ENCODE assay signal across 12 mouse cellular contexts in genomic region chr10:99131298-99131697, GRCm38 (mm10). TPM values are rescaled to one million over a fixed set of nuclear protein-coding genes. Genes with fewer than 3 reads are reported as not detected.
DNase-seq lines count a peak whose midpoint lies in the region; ATAC-seq lines count a peak whose summit lies in the region.
"Had no signal": no experiment of that assay in that cellular context is flagged by ENCODE, and none has a peak within 500 bp of the region (broad histone marks: within the 10 kb centered on the region; RNA-seq: fewer than 3 reads in every experiment).

No protein-coding gene starts in this region.

- no peaks in the 10 kb centered on the region for H3K9me3 ChIP-seq in kidney, embryonic 15.5 days (replicated peaks)
- H3K9me3 ChIP-seq in midbrain, embryonic 14.5 days (ENCODE audit: control insufficient read depth, low read length) = no peaks in the 10 kb centered on the region
- H3K9me3 ChIP-seq: limb, embryonic 15.5 days had no signal

- H3K36me3 ChIP-seq in kidney, embryonic 15.5 days = peaks cover 28% of the 10 kb centered on the region
- H3K36me3 ChIP-seq in midbrain, embryonic 14.5 days (ENCODE audit: control insufficient read depth, insufficient read depth, low read length) = peaks cover 12% of the 10 kb centered on the region

- H3K4me3 ChIP-seq in kidney, embryonic 15.5 days (replicated peaks) = no peak overlapping the region
- H3K4me3 ChIP-seq in midbrain, embryonic 14.5 days (replicated peaks; ENCODE audit: low read depth, low read length) = no peak overlapping the region
- H3K4me3 ChIP-seq: limb, embryonic 15.5 days had no signal

- ATAC-seq in kidney, embryonic 15.5 days (replicated peaks; ENCODE audit: low FRiP score) = 0 out of 2 replicates have a peak, but pooled peaks have one; percentile 13
- ATAC-seq in midbrain, embryonic 14.5 days (ENCODE audit: low FRiP score, low TSS enrichment) = no peak
- ATAC-seq: activated CD4-positive, CD25-positive, alpha-beta regulatory T cell, adult 4 months; inflammation-experienced regulatory T-cells, adult 6 months had no signal

- H3K27me3 ChIP-seq in kidney, embryonic 15.5 days = no peaks in the 10 kb centered on the region
- H3K27me3 ChIP-seq in midbrain, embryonic 14.5 days (ENCODE audit: control insufficient read depth, insufficient read depth, low read length) = no peaks in the 10 kb centered on the region
- H3K27me3 ChIP-seq: limb, embryonic 15.5 days had no signal

- no peak for DNase-seq in kidney, postnatal 14 days
- peak; percentile 40 for DNase-seq in thymus, postnatal 14 days
- DNase-seq in thymus, postnatal 0 days (ENCODE audit: low spot score) = no peak
- DNase-seq in midbrain, embryonic 14.5 days = peak; percentile 6
- no peak for DNase-seq in embryo, embryonic 11 days
- no peak for DNase-seq in urinary bladder, adult 2 months (ENCODE audit: low spot score)
- DNase-seq: cerebellum, adult 18-20 months had no signal

- no peak overlapping the region for H3K9ac ChIP-seq in kidney, embryonic 15.5 days
- H3K9ac ChIP-seq in midbrain, embryonic 14.5 days (replicated peaks; ENCODE audit: low read length) = no peak overlapping the region
- H3K9ac ChIP-seq: limb, embryonic 15.5 days had no signal

- no peak overlapping the region for H3K27ac ChIP-seq in kidney, embryonic 15.5 days
- no peak overlapping the region for H3K27ac ChIP-seq in midbrain, embryonic 14.5 days (replicated peaks; ENCODE audit: low read depth, low read length)
- H3K27ac ChIP-seq: limb, embryonic 15.5 days had no signal

- H3K4me1 ChIP-seq in kidney, embryonic 15.5 days = peaks cover 21% of the 10 kb centered on the region
- no peaks in the 10 kb centered on the region for H3K4me1 ChIP-seq in midbrain, embryonic 14.5 days (ENCODE audit: control insufficient read depth, insufficient read depth, low read length)

- 55% methylated on average over 5 of the region's 5 CpGs for WGBS in kidney, embryonic 15.5 days
- 36% methylated on average over 5 of the region's 5 CpGs for WGBS in midbrain, embryonic 14.5 days

- H3K4me2 ChIP-seq in kidney, embryonic 15.5 days = no peak overlapping the region
- no peak overlapping the region for H3K4me2 ChIP-seq in midbrain, embryonic 14.5 days (ENCODE audit: low read length)
- H3K4me2 ChIP-seq: limb, embryonic 15.5 days had no signal

RNA-seq across cellular contexts. Expression of gene Phxr2, which starts 5.2 kb away (rescaled TPM):
- not detected in 2 replicates for polyA plus RNA-seq in kidney, embryonic 15.5 days (2015; fragmentation: Nextera tagmentation; extraction: Ambion mirVana)
- polyA plus RNA-seq in thymus, postnatal 0 days (2015; fragmentation: Nextera tagmentation; extraction: Ambion mirVana) = 0.43 and 0.50 TPM in 2 replicates
- 0.30 TPM in 1 of 2 replicates, not detected in the other for polyA plus RNA-seq in midbrain, embryonic 14.5 days (2014; fragmentation: Nextera tagmentation; extraction: Ambion mirVana)
- polyA plus RNA-seq in urinary bladder, adult 2 months (2012; rRNA removed) = not detected in 2 replicates
- polyA plus RNA-seq: embryonic facial prominence, embryonic 11.5 days; inflammation-experienced regulatory T-cells, adult 6 months; limb, embryonic 15.5 days had no signal

RNA-seq across cellular contexts. Expression of gene Galnt4, which starts 23.3 kb away (rescaled TPM):
- polyA plus RNA-seq in kidney, embryonic 15.5 days (2015; fragmentation: Nextera tagmentation; extraction: Ambion mirVana) = 11.1 and 12.1 TPM in 2 replicates
- polyA plus RNA-seq in thymus, postnatal 0 days (2015; fragmentation: Nextera tagmentation; extraction: Ambion mirVana) = 7.0 and 7.9 TPM in 2 replicates
- polyA plus RNA-seq in midbrain, embryonic 14.5 days (2014; fragmentation: Nextera tagmentation; extraction: Ambion mirVana) = 2.3 and 3.7 TPM in 2 replicates
- 4.8 and 8.2 TPM in 2 replicates for polyA plus RNA-seq in urinary bladder, adult 2 months (2012; rRNA removed)

RNA-seq across cellular contexts. Expression of gene Poc1b, which starts 24.5 kb away (rescaled TPM):
- 21.7 and 25.5 TPM in 2 replicates for polyA plus RNA-seq in kidney, embryonic 15.5 days (2015; fragmentation: Nextera tagmentation; extraction: Ambion mirVana)
- polyA plus RNA-seq in thymus, postnatal 0 days (2015; fragmentation: Nextera tagmentation; extraction: Ambion mirVana) = 8.4 and 11.9 TPM in 2 replicates
- 10.0 and 14.9 TPM in 2 replicates for polyA plus RNA-seq in midbrain, embryonic 14.5 days (2014; fragmentation: Nextera tagmentation; extraction: Ambion mirVana)
- polyA plus RNA-seq in urinary bladder, adult 2 months (2012; rRNA removed) = 16.6 and 19.3 TPM in 2 replicates

Comparison
In these comparisons a context has a peak if more than half of its experiments do, and no peak if none do; other contexts are left out.
1. DNase-seq: peak in thymus, postnatal 14 days (single experiment) and midbrain, embryonic 14.5 days (single experiment); none in kidney, postnatal 14 days (single experiment), thymus, postnatal 0 days (single experiment), embryo, embryonic 11 days (single experiment) and urinary bladder, adult 2 months (single experiment).